Mouse (Mus musculus) stomach, embryonic 15.5 days (tissue): Measurements from ENCODE around the gene Cmc4. TPM values are rescaled to one million over a fixed set of nuclear protein-coding genes. Genes with fewer than 3 reads are reported as not detected.

Experiments
- ATAC-seq: fragments of 200-750 bp; cut with Nextera tagmentation; 2 replicates; pipeline ENCODE4 v1.8.0; 2017; ENCODE audit warnings: low read depth, moderate number of reproducible peaks, moderate TSS enrichment; ENCODE audit not compliant: insufficient read depth, low FRiP score
- H3K27ac ChIP-seq: fragments of 300-500 bp; sonication (generic); 2 replicates; pipeline ENCODE4 v1.5.1; 2015; ENCODE audit warnings: mild to moderate bottlenecking, inconsistent platforms
- H3K27me3 ChIP-seq: fragments of 300-500 bp; sonication (generic); replicated peaks from 2 replicates; pipeline ENCODE4 v1.6.1; 2015; ENCODE audit warnings: inconsistent platforms
- H3K36me3 ChIP-seq: fragments of 300-500 bp; sonication (generic); 2 replicates; pipeline ENCODE4 v1.6.1; 2015; ENCODE audit warnings: inconsistent platforms
- H3K4me1 ChIP-seq: fragments of 300-500 bp; sonication (generic); 2 replicates; pipeline ENCODE4 v1.6.1; 2015; ENCODE audit warnings: inconsistent platforms
- H3K4me2 ChIP-seq: fragments of 300-500 bp; sonication (generic); 2 replicates; pipeline ENCODE4 v1.6.1; 2015; ENCODE audit warnings: mild to moderate bottlenecking, inconsistent platforms
- H3K4me3 ChIP-seq: fragments of 300-500 bp; sonication (generic); replicated peaks from 2 replicates; pipeline ENCODE4 v1.5.1; 2015; ENCODE audit warnings: inconsistent platforms
- H3K9ac ChIP-seq: fragments of 300-500 bp; sonication (generic); 2 replicates; pipeline ENCODE4 v1.6.1; 2015; ENCODE audit warnings: inconsistent platforms
- H3K9me3 ChIP-seq: fragments of 300-500 bp; sonication (generic); 2 replicates; pipeline ENCODE4 v1.6.1; 2016; ENCODE audit warnings: inconsistent platforms
- WGBS: fragments of 180-500 bp; shearing (Covaris S2); methylation state at CpG from one replicate; pipeline ENCODE4 v1.1.7; 2015; 5-methylcytosine and 5-hydroxymethylcytosine counted together
- polyA plus RNA-seq: library from polyadenylated mRNA; unstranded; fragments of >200 nt; fragmentation: Nextera tagmentation; extraction: Ambion mirVana; gene quantifications from 2 replicates; pipeline ENCODE4 v1.2.1, GENCODE M21; 2015

Cmc4 gene
- 20.6 and 23.9 TPM in 2 replicates for polyA plus RNA-seq

DNA sequence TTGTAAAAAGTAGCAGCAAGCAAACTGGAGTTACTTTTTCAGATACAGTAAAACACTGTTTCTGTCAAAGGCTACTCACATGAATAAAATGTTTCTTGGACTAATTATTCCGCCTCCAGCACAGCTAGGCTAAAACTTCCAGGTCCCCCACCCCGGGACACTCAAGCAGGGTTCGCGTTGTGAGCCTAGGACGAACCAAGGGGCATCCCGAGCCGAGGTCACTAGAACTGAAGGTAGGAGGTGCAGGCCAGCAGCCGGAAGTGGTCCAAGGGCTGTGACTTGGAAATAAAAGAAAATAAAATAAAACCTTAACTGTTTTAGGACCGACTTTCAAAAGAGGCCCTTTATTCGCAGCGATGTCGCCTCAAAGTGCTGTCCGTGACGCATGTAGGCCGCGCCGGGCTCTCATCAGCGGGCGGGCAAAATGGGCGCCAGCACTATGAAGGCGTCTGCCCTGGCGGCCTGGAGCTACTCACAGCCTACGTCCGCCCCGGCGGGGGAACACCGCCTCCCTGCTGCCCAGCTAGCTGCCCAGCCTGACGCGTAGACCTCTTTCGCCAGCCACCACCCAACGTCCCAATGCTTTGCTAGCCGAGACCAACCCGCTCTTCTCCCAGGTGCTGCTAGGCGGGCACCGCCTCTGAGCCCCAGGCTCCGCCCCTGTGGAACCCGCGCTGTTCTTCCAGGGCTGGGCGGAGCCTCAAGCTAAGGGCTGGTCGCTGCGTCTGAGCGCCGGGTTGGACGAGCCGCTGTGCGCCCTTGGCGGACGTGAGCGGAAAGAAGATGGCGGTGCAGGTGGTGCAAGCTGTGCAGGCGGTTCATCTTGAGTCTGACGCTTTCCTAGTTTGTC, at the start of gene Cmc4, which contains the start of the genes Mtcp1 and Brcc3:
TSS of gene Cmc4 (minus strand) at position 649 of the 850 bp plus-strand sequence.
TSS of gene Mtcp1 (minus strand) at position 653 of the 850 bp plus-strand sequence.
TSS of gene Brcc3 (plus strand) at position 693 of the 850 bp plus-strand sequence.
- Histone ChIP-seq H3K4me1 (no peaks in the 10 kb centered on the region), H3K4me2 (peak within 1 kb of the TSS; percentile 47), H3K36me3 (no peaks in the 10 kb centered on the region), H3K4me3 (peak within 1 kb of the TSS; percentile 53), H3K9me3 (no peaks in the 10 kb centered on the region), H3K9ac (peak within 1 kb of the TSS; percentile 25; the same call in 1 of the 2 replicates), H3K27ac (peak within 1 kb of the TSS; percentile 87), H3K27me3 (no peaks in the 10 kb centered on the region)
- 14% methylated on average over 52 of the region's 52 CpGs for WGBS
- peak; percentile 99 for ATAC-seq

DNA sequence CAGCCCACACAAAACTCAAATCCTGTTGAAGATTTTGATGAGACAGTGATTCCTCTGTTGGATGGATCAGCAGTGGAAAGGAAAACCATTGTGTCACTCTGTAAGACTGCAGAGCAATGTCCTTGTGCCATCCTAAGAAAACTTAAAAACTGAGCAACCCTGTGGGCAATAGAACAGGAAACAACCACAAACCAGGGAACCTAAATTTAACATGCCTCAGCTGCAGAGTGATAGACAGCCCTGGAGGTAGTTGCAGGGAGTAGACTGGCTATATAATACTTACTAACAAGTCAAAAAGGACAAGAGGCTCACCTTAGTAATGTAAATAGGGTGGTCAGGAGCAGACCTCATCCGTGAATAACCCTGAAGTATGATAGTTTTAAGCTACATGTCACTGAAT, 38.2 kb upstream of the Cmc4 start:
- 85% methylated on average over 1 of the region's 1 CpGs for WGBS
- no peaks in the 10 kb centered on the region for H3K4me1 ChIP-seq
- no peaks in the 10 kb centered on the region for H3K27me3 ChIP-seq
- H3K27ac ChIP-seq = no peak overlapping the region
- H3K9me3 ChIP-seq = no peaks in the 10 kb centered on the region
- H3K36me3 ChIP-seq = no peaks in the 10 kb centered on the region
- no peak overlapping the region for H3K4me2 ChIP-seq
- H3K9ac ChIP-seq = no peak overlapping the region
- ATAC-seq = no peak
- H3K4me3 ChIP-seq = no peak overlapping the region

- WGBS = 97% methylated on average over 1 of the region's 1 CpGs
Measured at GRCm38 (mm10) chrX:75409711-75410110, 6.7 kb downstream of the Cmc4 start.

DNA sequence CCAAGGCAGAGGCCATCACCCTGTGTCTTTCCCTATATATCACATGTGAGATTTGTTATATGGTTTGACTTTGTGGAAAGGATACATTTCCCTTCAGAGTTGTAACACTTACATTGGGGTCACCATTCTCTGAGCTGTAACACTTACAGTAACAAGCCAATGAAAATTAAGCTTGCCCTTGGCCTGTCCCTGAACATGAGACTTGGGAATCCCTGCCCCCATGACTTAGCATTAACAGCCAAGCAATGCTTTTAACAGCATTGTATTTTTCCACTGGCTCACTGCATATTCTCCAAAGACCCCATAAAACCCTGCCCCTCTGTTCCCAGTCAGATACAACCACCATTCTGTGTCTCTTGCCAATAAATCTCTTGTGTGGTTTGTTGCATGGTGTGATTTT, 13.0 kb downstream of the Cmc4 start:
- no peaks in the 10 kb centered on the region for H3K9me3 ChIP-seq
- no peak overlapping the region for H3K27ac ChIP-seq
- no peaks in the 10 kb centered on the region for H3K36me3 ChIP-seq
- H3K4me2 ChIP-seq = no peak overlapping the region
- H3K9ac ChIP-seq = no peak overlapping the region
- no peaks in the 10 kb centered on the region for H3K27me3 ChIP-seq
- no peak overlapping the region for H3K4me3 ChIP-seq
- H3K4me1 ChIP-seq = no peaks in the 10 kb centered on the region
- ATAC-seq = no peak

More at GRCm38 (mm10) chrX:75409711-75410110, 6.7 kb downstream of the Cmc4 start:
- H3K27ac ChIP-seq = no peak overlapping the region
- no peaks in the 10 kb centered on the region for H3K4me1 ChIP-seq
- H3K4me2 ChIP-seq = no peak overlapping the region
- no peaks in the 10 kb centered on the region for H3K9me3 ChIP-seq
- H3K9ac ChIP-seq = no peak overlapping the region
- H3K27me3 ChIP-seq = no peaks in the 10 kb centered on the region
- H3K36me3 ChIP-seq = no peaks in the 10 kb centered on the region
- no peak overlapping the region for H3K4me3 ChIP-seq
- ATAC-seq = no peak

GRCm38 (mm10) chrX:75402668-75403067, 13.7 kb downstream of the Cmc4 start:
- Histone ChIP-seq H3K9ac (no peak overlapping the region), H3K27ac (no peak overlapping the region), H3K4me3 (no peak overlapping the region), H3K4me2 (no peak overlapping the region), H3K4me1 (no peaks in the 10 kb centered on the region), H3K36me3 (no peaks in the 10 kb centered on the region), H3K9me3 (no peaks in the 10 kb centered on the region), H3K27me3 (no peaks in the 10 kb centered on the region)
- no peak for ATAC-seq
- WGBS = 62% methylated on average over 2 of the region's 2 CpGs

GRCm38 (mm10) chrX:75399471-75399870, 16.9 kb downstream of the Cmc4 start:
- no peaks in the 10 kb centered on the region for H3K9me3 ChIP-seq
- H3K27me3 ChIP-seq = no peaks in the 10 kb centered on the region
- no peak for ATAC-seq
- 78% methylated on average over 1 of the region's 1 CpGs for WGBS
- no peak overlapping the region for H3K4me3 ChIP-seq
- no peak overlapping the region for H3K9ac ChIP-seq
- no peaks in the 10 kb centered on the region for H3K36me3 ChIP-seq
- H3K4me1 ChIP-seq = no peaks in the 10 kb centered on the region
- no peak overlapping the region for H3K4me2 ChIP-seq
- no peak overlapping the region for H3K27ac ChIP-seq

GRCm38 (mm10) chrX:75382195-75382771, 34.1 kb downstream of the Cmc4 start, which contains the start of the genes Fundc2 and F8:
Gene Fundc2 (plus strand): TSS chrX:75382399.
Gene F8 (minus strand): TSS chrX:75382615.
- H3K9ac ChIP-seq = 0 out of 2 replicates have a peak within 1 kb of the TSS, but pooled peaks have one; percentile 25
- WGBS = 11% methylated on average over 24 of the region's 25 CpGs

DNA sequence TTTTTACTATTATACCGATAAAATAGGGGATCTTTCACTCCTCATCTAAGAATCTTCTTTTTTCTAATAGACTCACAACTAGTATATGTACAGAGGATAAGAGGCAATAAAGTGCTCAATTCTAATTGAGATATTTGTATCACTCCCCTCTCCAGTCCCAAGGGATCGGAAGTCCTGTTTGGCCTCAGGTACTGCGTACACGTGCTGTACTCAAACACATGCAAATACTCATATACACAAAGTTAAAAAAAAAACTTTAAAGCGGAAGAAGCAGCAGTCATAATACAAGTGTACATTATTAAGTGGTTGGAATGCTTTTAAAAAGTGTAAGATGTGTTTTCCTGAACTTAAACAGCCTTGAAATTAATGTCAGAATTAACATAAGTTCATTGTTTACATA, 34.7 kb downstream of the Cmc4 start:
- WGBS = 68% methylated on average over 5 of the region's 5 CpGs
- Histone ChIP-seq H3K27ac (no peak overlapping the region), H3K27me3 (no peaks in the 10 kb centered on the region), H3K4me1 (no peaks in the 10 kb centered on the region), H3K4me3 (peak overlapping the region; percentile 52), H3K9me3 (no peaks in the 10 kb centered on the region), H3K4me2 (peak overlapping the region; percentile 45), H3K9ac (no peak overlapping the region), H3K36me3 (no peaks in the 10 kb centered on the region)
- no peak for ATAC-seq

More at GRCm38 (mm10) chrX:75382195-75382771, 34.1 kb downstream of the Cmc4 start, which contains the start of the genes Fundc2 and F8:
- no peaks in the 10 kb centered on the region for H3K36me3 ChIP-seq
- no peaks in the 10 kb centered on the region for H3K27me3 ChIP-seq
- peak within 1 kb of the TSS; percentile 76 for H3K27ac ChIP-seq
- H3K4me3 ChIP-seq = peak within 1 kb of the TSS; percentile 52
- peak within 1 kb of the TSS; percentile 45 for H3K4me2 ChIP-seq
- no peaks in the 10 kb centered on the region for H3K4me1 ChIP-seq
- no peaks in the 10 kb centered on the region for H3K9me3 ChIP-seq
- ATAC-seq = peak; percentile 90; the same call in 1 of the 2 replicates

- Histone ChIP-seq H3K9ac (no peak overlapping the region), H3K4me1 (no peaks in the 10 kb centered on the region), H3K4me3 (no peak overlapping the region), H3K27ac (no peak overlapping the region), H3K27me3 (no peaks in the 10 kb centered on the region), H3K9me3 (no peaks in the 10 kb centered on the region), H3K36me3 (no peaks in the 10 kb centered on the region), H3K4me2 (no peak overlapping the region)
- ATAC-seq = no peak
- 84% methylated on average over 1 of the region's 1 CpGs for whole genome bisulfite sequencing
Measured at GRCm38 (mm10) chrX:75381176-75381575, 35.2 kb downstream of the Cmc4 start.

DNA sequence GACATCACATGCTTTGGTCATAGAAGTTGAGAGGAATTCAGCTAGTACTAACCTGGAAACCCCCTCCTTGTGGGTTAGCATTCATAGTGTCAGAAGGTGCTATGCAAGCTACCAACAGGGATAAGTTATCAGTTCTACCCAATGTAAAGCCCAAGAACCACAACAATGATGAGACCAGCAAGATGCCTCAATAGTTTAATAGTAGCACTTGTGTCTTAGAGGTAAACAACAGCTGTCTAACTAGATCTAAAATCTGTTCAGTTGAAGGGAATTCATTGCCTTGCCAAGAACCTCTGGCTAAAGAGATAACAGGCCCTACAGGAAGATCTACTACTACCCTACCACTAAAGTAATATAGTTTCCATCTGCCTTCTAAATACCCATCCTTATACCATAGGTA, 39.6 kb downstream of the Cmc4 start:
- no peak overlapping the region for H3K4me3 ChIP-seq
- H3K4me1 ChIP-seq = no peaks in the 10 kb centered on the region
- H3K4me2 ChIP-seq = no peak overlapping the region
- no peaks in the 10 kb centered on the region for H3K36me3 ChIP-seq
- H3K9ac ChIP-seq = no peak overlapping the region
- no peaks in the 10 kb centered on the region for H3K27me3 ChIP-seq
- no peaks in the 10 kb centered on the region for H3K9me3 ChIP-seq
- no peak for ATAC-seq
- H3K27ac ChIP-seq = no peak overlapping the region

- H3K9me3 ChIP-seq = no peaks in the 10 kb centered on the region
- no peak overlapping the region for H3K9ac ChIP-seq
- no peak overlapping the region for H3K4me2 ChIP-seq
- WGBS = 46% methylated on average over 2 of the region's 2 CpGs
- no peak overlapping the region for H3K27ac ChIP-seq
- no peak for ATAC-seq
- no peaks in the 10 kb centered on the region for H3K27me3 ChIP-seq
- no peaks in the 10 kb centered on the region for H3K4me1 ChIP-seq
- H3K4me3 ChIP-seq = no peak overlapping the region
- no peaks in the 10 kb centered on the region for H3K36me3 ChIP-seq
Measured at GRCm38 (mm10) chrX:75372666-75373425, 43.5 kb downstream of the Cmc4 start.
